Mouse (Mus musculus) left cerebral cortex, adult 2 months (tissue): ENCODE data around the gene Ifitm3. TPM values are rescaled to one million over a fixed set of nuclear protein-coding genes. Genes with fewer than 3 reads are reported as not detected.
"Not testable (repeated sequence)": the region's sequence is repeated elsewhere in the genome, so short reads cannot be mapped to it uniquely, and the experiment has no call there.

ENCODE experiments used
- DNase-seq, 2 experiments: peaks; one replicate each; pipeline ENCODE4 v3.0.0; 2021 to 2022; ENCODE audit warnings: low spot score in 2 of 2, mixed read lengths in 1 of 2; ENCODE audit errors: extremely low spot score in 1 of 2
- H3K27ac ChIP-seq: fragments of 200-600 bp; 2 replicates; pipeline ENCODE4 v1.8.1; 2022
- H3K4me3 ChIP-seq: fragments of 200-600 bp; 2 replicates; pipeline ENCODE4 v1.8.1; 2022
- CTCF ChIP-seq: fragments of 200-600 bp; IDR thresholded peaks from 2 replicates; pipeline ENCODE4 v1.8.1; 2022; ENCODE audit warnings: antibody characterized with exemption, mild to moderate bottlenecking, moderate library complexity
- intact Hi-C: fragments of 180-260 bp; cut with DNase I; formaldehyde crosslinking; loops from one replicate; pipeline ENCODE4 v1.15.1; 2025
- total RNA-seq, 2 experiments: library from RNA; stranded (reverse); gene quantifications; 2 replicates each; pipeline ENCODE4 v1.2.3; 2021

The Ifitm3 gene
- total RNA-seq, 2 experiments from 2014 or later: 10.9 to 16.7 TPM

DNA sequence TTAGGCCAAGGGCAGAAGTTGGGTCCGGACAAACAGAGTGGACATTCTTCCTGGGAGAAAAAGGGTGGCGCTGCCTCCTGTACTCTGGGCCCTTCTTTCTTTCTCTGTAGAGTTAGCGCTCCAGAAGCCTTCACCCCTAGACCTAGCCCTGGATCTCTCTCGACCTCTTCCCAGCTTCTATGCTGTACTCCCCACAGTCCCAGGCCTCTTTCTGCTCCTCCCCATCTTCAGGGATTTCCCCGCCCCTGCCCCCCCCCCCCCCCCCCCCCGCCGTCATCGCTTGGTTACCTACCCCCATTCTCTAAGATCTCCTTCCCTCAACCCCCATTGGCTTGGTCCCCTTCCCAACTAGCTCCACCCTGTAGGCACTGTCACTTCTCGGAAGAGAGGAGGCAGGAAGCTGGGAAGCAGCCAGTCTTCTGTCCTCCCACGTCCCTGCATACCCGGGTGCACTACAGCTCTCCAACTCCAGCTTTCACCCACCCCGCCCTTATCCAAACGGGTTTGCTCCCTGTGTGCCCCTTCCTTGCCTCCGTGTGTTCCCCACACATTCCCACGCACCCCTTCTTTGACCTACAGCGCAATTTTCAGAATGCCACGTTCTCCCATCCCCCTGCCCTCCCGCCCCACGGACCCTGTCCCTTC lies 37.1 kb upstream of the Ifitm3 start:
- H3K27ac ChIP-seq: peak overlapping the region; percentile 87
- H3K4me3 ChIP-seq: peak overlapping the region; percentile 46
- peak; percentile 63 to 67 for DNase-seq
- intact Hi-C loops: loop anchor here (1.0 to 10.0 kb wide), 5 partner anchors 38 to 973 kb away; partner anchors contain the start of gene Scgb1c1
- no peak for TF ChIP-seq CTCF

DNA sequence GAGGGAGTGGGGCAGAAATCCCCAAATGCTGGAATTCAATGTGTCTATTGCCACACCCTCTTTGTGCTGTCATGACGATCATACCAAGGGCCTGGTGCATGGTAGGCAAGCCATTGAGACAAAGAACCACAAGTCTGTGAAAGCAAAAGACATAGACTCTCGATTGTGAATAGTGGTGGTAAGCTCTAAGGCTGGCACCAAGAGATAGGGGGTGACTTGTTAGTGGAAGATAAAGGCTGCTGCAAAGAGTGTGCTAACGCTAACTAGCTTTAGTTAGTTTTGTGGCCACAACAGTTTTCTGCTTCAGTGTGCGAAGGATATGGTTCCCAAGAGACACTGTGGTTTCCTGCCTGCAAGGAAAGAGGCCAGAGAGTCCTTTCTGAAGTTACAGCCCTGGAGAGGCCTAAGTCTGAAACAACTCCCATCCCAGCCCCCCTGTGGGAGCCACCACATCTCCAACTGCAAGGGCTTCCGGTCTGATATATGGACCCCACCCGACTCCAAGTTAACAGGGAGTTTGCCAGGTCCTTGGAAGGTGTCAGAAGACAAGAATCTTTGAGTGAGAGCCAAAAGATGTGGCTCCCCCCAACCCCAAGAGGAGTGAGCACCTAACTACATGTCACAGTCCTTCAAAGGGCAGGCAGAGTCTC lies 36.5 kb upstream of the Ifitm3 start:
- Histone ChIP-seq H3K27ac (peak overlapping the region; percentile 79), H3K4me3 (no peak overlapping the region)
- no peak for DNase-seq
- intact Hi-C loops: loop anchor here (1.0 to 10.0 kb wide), 2 partner anchors 38 to 972 kb away; no protein-coding TSS in a partner anchor
- no peak for TF ChIP-seq CTCF

DNA sequence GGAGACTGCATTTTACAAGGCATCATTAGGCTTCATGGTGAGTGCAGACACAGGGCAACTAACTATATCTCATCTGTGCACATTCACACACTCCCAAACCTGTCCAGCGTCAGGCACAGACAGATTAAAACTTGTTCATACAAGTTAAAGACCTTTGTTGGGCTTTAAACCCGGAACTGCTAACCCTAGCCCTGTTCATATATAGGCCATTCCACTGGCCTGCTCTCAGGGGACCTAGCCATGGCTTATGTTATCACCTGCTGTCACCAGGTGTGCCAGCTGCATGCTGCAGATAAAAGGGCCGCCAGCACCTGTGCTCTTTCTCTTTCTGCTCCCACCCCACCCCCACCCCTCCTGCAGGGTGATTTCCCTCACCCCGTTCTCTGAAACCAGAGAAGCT lies 32.0 kb upstream of the Ifitm3 start:
- intact Hi-C loops: loop anchor here (10.0 kb wide), 1 partner anchor 968 kb away; no protein-coding TSS in a partner anchor

DNA sequence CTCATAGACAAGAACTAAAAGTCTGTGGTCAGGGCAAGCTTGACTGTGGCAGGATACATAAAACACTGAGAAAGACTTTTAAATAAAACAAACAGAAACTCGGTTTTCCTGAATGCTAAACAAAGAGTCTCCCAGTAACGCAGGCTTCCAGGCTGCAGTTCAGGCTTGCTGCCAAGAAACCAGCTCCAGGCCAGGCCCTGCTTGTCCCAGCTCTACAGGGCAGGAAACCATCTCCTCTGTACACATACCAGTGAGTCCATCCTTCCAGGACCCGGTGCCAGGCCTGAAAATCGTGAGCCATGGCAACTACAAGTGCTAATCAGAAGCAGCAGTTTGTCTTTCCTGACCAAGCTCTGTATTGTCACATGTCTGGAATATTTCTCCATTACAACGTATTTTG lies 31.1 kb upstream of the Ifitm3 start:
- no peak for DNase-seq
- no peak for TF ChIP-seq CTCF
- no peak overlapping the region for H3K27ac ChIP-seq
- intact Hi-C loops: loop anchor here (10.0 kb wide), 1 partner anchor 967 kb away; no protein-coding TSS in a partner anchor
- H3K4me3 ChIP-seq: no peak overlapping the region

More for the DNA sequence above, 32.0 kb upstream of the Ifitm3 start:
- H3K4me3 ChIP-seq: no peak overlapping the region
- TF ChIP-seq CTCF: no peak
- no peak for DNase-seq
- no peak overlapping the region for H3K27ac ChIP-seq

DNA sequence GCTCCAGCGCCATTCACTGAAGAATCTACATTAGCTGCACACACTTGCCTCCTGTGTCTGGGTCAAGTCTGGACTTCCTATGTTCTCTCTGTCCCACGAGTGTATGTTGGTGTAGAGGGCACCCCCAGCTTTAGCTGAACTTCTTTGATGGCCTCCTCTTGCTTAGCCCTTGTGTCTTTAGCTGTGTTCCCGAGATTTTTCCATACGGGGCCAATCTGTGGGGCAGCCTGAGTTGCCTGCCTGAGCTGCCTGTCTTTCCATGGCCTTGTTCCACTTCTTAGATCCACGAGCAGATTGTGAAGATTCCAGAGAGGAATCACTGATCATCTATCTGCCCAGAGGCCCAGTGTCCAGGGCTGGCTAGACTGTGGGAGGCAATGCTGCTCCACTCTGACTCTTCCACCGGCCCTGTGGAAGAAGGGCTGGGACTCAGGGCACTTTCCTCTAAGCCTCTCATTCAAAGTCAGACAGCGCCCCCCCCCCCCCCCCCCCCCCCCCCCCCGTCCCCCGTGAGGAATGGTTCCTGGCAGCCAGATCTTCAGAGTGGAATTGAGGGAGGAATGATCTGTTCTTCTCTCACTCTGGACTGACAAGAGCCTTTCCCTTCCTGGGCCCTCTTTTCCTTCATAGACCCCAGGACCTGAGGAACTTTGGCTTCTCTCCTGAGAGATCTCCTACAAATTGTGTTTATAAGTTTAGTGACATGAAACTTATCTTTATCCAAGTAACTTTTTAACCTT lies 30.5 kb upstream of the Ifitm3 start:
- no peak for DNase-seq
- intact Hi-C loops: loop anchor here (10.0 kb wide), 1 partner anchor 966 kb away; no protein-coding TSS in a partner anchor
- TF ChIP-seq CTCF: no peak
- no peak overlapping the region for H3K27ac ChIP-seq
- no peak overlapping the region for H3K4me3 ChIP-seq

DNA sequence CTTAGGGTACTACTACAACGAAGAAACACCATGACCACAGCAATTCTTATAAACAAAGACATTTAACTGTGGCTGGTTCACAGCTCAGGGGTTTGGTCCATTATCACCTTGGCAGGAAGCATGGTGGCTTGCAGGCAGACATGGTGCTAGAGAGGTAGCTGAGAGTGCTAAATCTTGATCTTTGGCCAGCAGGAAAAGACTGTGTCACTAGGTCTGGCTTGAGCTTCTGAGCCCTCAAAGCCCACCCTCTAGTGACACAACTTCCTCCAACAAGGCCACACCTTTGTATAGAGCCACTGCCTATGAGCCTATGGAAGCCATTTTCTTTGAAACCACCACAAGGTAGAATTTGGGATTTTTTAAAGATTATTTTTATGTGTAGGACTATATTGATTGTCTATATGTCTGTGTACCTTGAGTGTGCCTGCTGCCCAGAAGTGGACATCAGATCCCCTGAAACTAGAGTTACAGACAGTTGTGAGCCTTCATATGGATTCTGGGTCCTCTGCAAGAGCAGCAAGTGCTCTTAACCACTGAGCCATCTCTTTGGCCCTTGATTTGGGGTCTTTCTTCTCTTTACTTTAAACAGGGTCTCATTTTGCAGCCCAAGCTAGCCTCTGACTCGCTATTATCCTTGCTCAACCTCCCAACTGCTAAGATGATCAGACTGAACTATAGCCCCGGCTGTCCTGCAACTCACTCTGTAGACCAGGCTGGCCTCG lies 29.0 kb upstream of the Ifitm3 start:
- intact Hi-C loops: loop anchor here (10.0 kb wide), 1 partner anchor 965 kb away; no protein-coding TSS in a partner anchor
- Histone ChIP-seq H3K4me3 (no peak overlapping the region), H3K27ac (no peak overlapping the region)
- TF ChIP-seq CTCF: no peak
- DNase-seq: no peak

DNA sequence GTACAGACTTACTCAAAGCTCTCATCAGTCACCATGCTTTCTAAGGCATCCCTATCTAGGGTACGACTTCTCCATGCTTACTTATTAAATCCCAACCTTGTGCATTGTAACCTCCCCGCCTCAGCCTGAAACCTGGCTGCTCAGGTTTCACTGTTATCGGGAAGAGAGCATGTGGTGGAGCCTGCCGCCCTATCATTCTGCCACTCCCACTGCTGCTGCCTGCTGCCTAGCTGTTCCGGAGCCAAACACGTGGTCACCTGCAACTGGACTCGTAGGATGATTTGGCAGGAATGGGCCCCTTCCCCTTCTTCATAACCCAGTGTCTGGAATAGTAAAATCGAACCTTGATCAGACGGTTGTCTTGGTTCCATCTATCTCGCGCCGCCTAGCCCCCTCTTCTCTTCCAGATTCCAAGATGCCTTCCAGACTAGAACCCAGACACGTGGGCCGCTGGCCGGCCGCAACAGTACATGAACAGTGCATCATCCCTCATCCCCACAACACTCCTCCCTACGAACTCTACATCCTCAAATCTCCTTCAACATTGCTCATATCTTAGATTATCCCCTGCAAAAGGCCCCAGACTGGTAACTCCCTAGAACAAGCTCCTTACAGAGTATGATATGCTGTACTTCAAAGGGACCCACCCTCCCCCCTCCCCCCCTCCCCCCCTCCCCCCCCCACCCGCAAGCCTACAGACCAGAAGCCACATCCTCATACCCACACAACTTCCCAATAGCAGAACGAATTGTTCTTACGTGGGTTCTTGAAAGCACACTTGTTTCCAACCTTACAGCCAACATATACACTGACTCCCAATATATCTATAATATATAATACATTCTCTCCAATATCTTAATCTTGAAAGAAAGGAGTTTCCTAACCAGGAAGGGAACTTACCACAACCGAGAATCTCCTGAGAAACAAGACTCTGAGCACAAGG lies 27.8 kb upstream of the Ifitm3 start:
- TF ChIP-seq CTCF: no peak
- intact Hi-C loops: no loop called here
- H3K4me3 ChIP-seq: no peak overlapping the region
- no peak overlapping the region for H3K27ac ChIP-seq
- DNase-seq: no peak

DNA sequence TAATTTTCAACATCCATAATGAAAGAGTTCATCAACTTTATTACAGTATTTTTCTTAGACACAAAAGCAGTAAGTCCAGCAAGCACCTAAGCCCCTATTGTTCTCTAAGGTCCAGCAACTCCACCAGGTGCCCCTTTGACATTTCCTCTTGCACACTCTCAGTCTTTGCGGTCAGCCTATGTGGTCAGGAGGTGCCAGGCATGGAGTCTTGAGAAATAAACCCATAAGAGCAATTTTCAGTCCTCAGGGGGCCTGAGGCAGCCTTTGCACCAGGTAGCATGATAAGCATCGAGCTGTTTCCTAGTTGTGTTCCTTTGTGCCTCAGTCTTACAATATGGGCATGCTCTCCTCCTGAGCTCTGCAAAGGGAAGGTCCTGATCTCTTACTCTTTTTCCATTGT lies 26.1 kb upstream of the Ifitm3 start:
- H3K4me3 ChIP-seq, DNase-seq, intact Hi-C loops, H3K27ac ChIP-seq: not testable (repeated sequence)

DNA sequence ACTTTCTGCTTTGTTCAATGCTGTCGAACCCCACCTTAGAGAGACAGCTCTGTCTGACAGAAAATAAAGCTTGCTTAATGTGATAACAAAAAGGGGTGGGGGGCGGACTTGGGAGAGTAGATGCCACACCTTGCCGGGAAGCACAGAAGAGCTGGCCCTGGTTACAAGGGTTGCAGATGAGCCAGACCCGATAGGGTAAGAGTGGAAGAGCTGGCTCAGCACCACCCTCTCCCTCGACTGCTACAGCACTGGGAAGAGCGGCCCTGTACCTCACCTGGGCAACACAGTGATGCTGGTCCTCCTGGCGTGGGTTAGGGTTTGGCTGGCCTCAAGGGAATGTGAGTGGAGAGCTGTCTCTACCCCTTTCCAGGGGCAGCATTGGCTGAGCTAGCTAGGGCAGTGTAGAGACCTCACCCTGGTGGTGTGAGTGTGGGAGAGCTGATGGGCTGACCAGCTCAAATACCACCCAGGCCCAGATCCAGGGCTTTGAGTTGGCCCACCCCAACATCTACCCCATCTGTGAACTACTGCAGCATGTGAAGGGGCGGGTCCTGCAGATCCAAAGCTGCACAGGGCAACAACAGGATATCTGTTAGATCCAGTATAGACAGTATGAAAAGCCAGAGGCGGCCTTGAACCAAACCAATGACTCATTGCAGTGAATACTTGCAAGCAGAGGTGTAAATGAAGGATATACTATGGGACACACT lies 22.0 kb upstream of the Ifitm3 start:
- H3K27ac ChIP-seq: no peak overlapping the region
- H3K4me3 ChIP-seq: no peak overlapping the region
- intact Hi-C loops: no loop called here
- no peak for TF ChIP-seq CTCF
- no peak for DNase-seq

DNA sequence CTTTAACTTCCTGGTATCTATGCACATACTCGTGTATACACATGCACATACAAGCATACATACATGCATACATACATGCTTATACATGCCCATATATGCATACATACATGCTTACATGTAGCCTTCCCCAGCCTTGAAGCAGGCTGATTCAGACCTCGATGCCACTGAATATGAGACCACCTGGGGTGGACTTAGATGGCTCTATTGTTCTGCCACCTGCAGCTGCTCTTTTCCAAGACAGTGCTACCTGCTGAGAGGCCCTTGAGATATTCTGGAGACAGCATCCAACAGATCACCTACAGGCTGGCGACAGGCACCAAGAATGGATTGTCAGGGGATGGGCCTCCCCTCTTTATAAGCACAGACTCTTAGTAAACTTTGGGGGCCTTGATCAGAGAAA lies 19.8 kb upstream of the Ifitm3 start:
- no peak for DNase-seq
- H3K4me3 ChIP-seq: no peak overlapping the region
- intact Hi-C loops: no loop called here

More for the DNA sequence above, 19.8 kb upstream of the Ifitm3 start:
- H3K27ac ChIP-seq: no peak overlapping the region
- TF ChIP-seq CTCF: no peak
